Mouse (Mus musculus) heart, adult 2 months (tissue): Measurements from ENCODE around the gene Pten.

Source experiments
- CTCF ChIP-seq: fragments of 200-600 bp; IDR thresholded peaks from 2 replicates; pipeline ENCODE4 v1.8.1; 2022; ENCODE audit warnings: antibody characterized with exemption, mild to moderate bottlenecking, moderate library complexity
- POLR2A ChIP-seq: fragments of 200-500 bp; IDR thresholded peaks from 2 replicates; pipeline ENCODE4 v1.6.1; 2011; ENCODE audit warnings: mild to moderate bottlenecking, low read depth, low read length, control low read depth; ENCODE audit not compliant: insufficient read depth

GRCm38 (mm10) chr19:32760499-32760898 lies 3.2 kb downstream of the Pten start:
- TF ChIP-seq CTCF (no peak), POLR2A (no peak)
